Mouse (Mus musculus): Measurements from ENCODE around the gene Hist2h2be. TPM values are rescaled to one million over a fixed set of nuclear protein-coding genes. Genes with fewer than 3 reads are reported as not detected.
"Not testable (repeated sequence)": the region's sequence is repeated elsewhere in the genome, so short reads cannot be mapped to it uniquely, and the experiment has no call there.

Hist2h2be gene
- polyA plus RNA-seq, 1 experiment from 2014 or later, result 11.1 TPM

- peak overlapping the region; percentile 38 for H3K4me3 ChIP-seq (ENCODE audit: low read length)
- H3K9ac ChIP-seq (replicated peaks; ENCODE audit: low read length), result 0 out of 2 replicates have a peak overlapping the region, but pooled peaks have one; percentile 55
- H3K36me3 ChIP-seq (ENCODE audit: insufficient read depth, low read length); H3K9me3 ChIP-seq (ENCODE audit: low read length); ATAC-seq (ENCODE audit: low FRiP score, low TSS enrichment); H3K27me3 ChIP-seq (ENCODE audit: insufficient read depth, low read length): not testable (repeated sequence)
- WGBS, result 0% methylated on average over 9 of the region's 21 CpGs
- peak overlapping the region; percentile 23; the same call in 1 of the 2 replicates for H3K4me2 ChIP-seq (replicated peaks; ENCODE audit: low read depth, low read length)
- H3K27ac ChIP-seq (ENCODE audit: low read length), result 0 out of 2 replicates have a peak overlapping the region, but pooled peaks have one; percentile 58
- peaks cover 37% of the 10 kb centered on the region for H3K4me1 ChIP-seq (ENCODE audit: insufficient read depth, low read length)
Measured at GRCm38 (mm10) chr3:96246018-96246417, 25.1 kb downstream of the Hist2h2be start.

- Histone ChIP-seq H3K9ac (replicated peaks; ENCODE audit: low read length) (peak within 1 kb of the TSS; percentile 72), H3K4me2 (replicated peaks; ENCODE audit: low read depth, low read length) (peak within 1 kb of the TSS; percentile 55), H3K27ac (ENCODE audit: low read length) (peak within 1 kb of the TSS; percentile 75), H3K4me1 (ENCODE audit: insufficient read depth, low read length) (peaks cover 37% of the 10 kb centered on the region), H3K4me3 (ENCODE audit: low read length) (peak within 1 kb of the TSS; percentile 49)
- 0% methylated on average over 1 of the region's 47 CpGs for WGBS
- peak; percentile 96 for ATAC-seq (ENCODE audit: low FRiP score, low TSS enrichment)
- H3K36me3 ChIP-seq (ENCODE audit: insufficient read depth, low read length); H3K27me3 ChIP-seq (ENCODE audit: insufficient read depth, low read length); H3K9me3 ChIP-seq (ENCODE audit: low read length): not testable (repeated sequence)
Measured at GRCm38 (mm10) chr3:96246427-96246856, 25.5 kb downstream of the Hist2h2be start, which contains the start of gene Hist2h3c1. Hist2h3c1 (plus strand) TSS chr3:96246685.

- H3K4me2 ChIP-seq (replicated peaks; ENCODE audit: low read depth, low read length), result peak overlapping the region; percentile 55
- H3K4me1 ChIP-seq (ENCODE audit: insufficient read depth, low read length), result peaks cover 37% of the 10 kb centered on the region
- peak overlapping the region; percentile 49 for H3K4me3 ChIP-seq (ENCODE audit: low read length)
- H3K9me3 ChIP-seq (ENCODE audit: low read length), result no peaks in the 10 kb centered on the region
- H3K9ac ChIP-seq (replicated peaks; ENCODE audit: low read length), result peak overlapping the region; percentile 72
- peak overlapping the region; percentile 75 for H3K27ac ChIP-seq (ENCODE audit: low read length)
- WGBS, result 5% methylated on average over 11 of the region's 11 CpGs
- H3K36me3 ChIP-seq (ENCODE audit: insufficient read depth, low read length), result no peaks in the 10 kb centered on the region
- ATAC-seq (ENCODE audit: low FRiP score, low TSS enrichment), result no peak
- H3K27me3 ChIP-seq (ENCODE audit: insufficient read depth, low read length), result no peaks in the 10 kb centered on the region
Measured at GRCm38 (mm10) chr3:96247356-96248140, 26.6 kb downstream of the Hist2h2be start.

GRCm38 (mm10) chr3:96248141-96249033 lies 27.5 kb downstream of the Hist2h2be start:
- H3K9me3 ChIP-seq (ENCODE audit: low read length), result no peaks in the 10 kb centered on the region
- peaks cover 37% of the 10 kb centered on the region for H3K4me1 ChIP-seq (ENCODE audit: insufficient read depth, low read length)
- H3K27me3 ChIP-seq (ENCODE audit: insufficient read depth, low read length), result no peaks in the 10 kb centered on the region
- H3K36me3 ChIP-seq (ENCODE audit: insufficient read depth, low read length), result no peaks in the 10 kb centered on the region
- peak overlapping the region; percentile 66 for H3K27ac ChIP-seq (ENCODE audit: low read length)
- H3K4me2 ChIP-seq (replicated peaks; ENCODE audit: low read depth, low read length), result peak overlapping the region; percentile 55
- peak overlapping the region; percentile 52 for H3K9ac ChIP-seq (replicated peaks; ENCODE audit: low read length)
- ATAC-seq (ENCODE audit: low FRiP score, low TSS enrichment), result no peak
- 38% methylated on average over 6 of the region's 6 CpGs for WGBS
- peak overlapping the region; percentile 49 for H3K4me3 ChIP-seq (ENCODE audit: low read length)

- H3K9ac ChIP-seq (replicated peaks; ENCODE audit: low read length), result peak overlapping the region; percentile 52
- no peak for ATAC-seq (ENCODE audit: low FRiP score, low TSS enrichment)
- peak overlapping the region; percentile 49 for H3K4me3 ChIP-seq (ENCODE audit: low read length)
- peak overlapping the region; percentile 66 for H3K27ac ChIP-seq (ENCODE audit: low read length)
- H3K4me2 ChIP-seq (replicated peaks; ENCODE audit: low read depth, low read length), result peak overlapping the region; percentile 55
- H3K36me3 ChIP-seq (ENCODE audit: insufficient read depth, low read length), result no peaks in the 10 kb centered on the region
- H3K4me1 ChIP-seq (ENCODE audit: insufficient read depth, low read length), result peaks cover 31% of the 10 kb centered on the region
- H3K9me3 ChIP-seq (ENCODE audit: low read length), result no peaks in the 10 kb centered on the region
- no peaks in the 10 kb centered on the region for H3K27me3 ChIP-seq (ENCODE audit: insufficient read depth, low read length)
- WGBS, result 52% methylated on average over 4 of the region's 4 CpGs
Measured at GRCm38 (mm10) chr3:96249034-96249345, 28.1 kb downstream of the Hist2h2be start.

- WGBS, result 46% methylated on average over 3 of the region's 3 CpGs
- H3K36me3 ChIP-seq (ENCODE audit: insufficient read depth, low read length), result no peaks in the 10 kb centered on the region
- H3K27me3 ChIP-seq (ENCODE audit: insufficient read depth, low read length), result no peaks in the 10 kb centered on the region
- H3K4me2 ChIP-seq (replicated peaks; ENCODE audit: low read depth, low read length), result no peak overlapping the region
- H3K9ac ChIP-seq (replicated peaks; ENCODE audit: low read length), result no peak overlapping the region
- H3K9me3 ChIP-seq (ENCODE audit: low read length), result no peaks in the 10 kb centered on the region
- H3K4me3 ChIP-seq (ENCODE audit: low read length), result no peak overlapping the region
- ATAC-seq (ENCODE audit: low FRiP score, low TSS enrichment), result no peak
- peaks cover 28% of the 10 kb centered on the region for H3K4me1 ChIP-seq (ENCODE audit: insufficient read depth, low read length)
- no peak overlapping the region for H3K27ac ChIP-seq (ENCODE audit: low read length)
Measured at GRCm38 (mm10) chr3:96250890-96251289, 30.0 kb downstream of the Hist2h2be start.

- no peaks in the 10 kb centered on the region for H3K36me3 ChIP-seq (ENCODE audit: insufficient read depth, low read length)
- no peaks in the 10 kb centered on the region for H3K9me3 ChIP-seq (ENCODE audit: low read length)
- no peak overlapping the region for H3K4me3 ChIP-seq (ENCODE audit: low read length)
- H3K27ac ChIP-seq (ENCODE audit: low read length), result no peak overlapping the region
- peaks cover 32% of the 10 kb centered on the region for H3K4me1 ChIP-seq (ENCODE audit: insufficient read depth, low read length)
- no peak overlapping the region for H3K4me2 ChIP-seq (replicated peaks; ENCODE audit: low read depth, low read length)
- 83% methylated on average over 3 of the region's 3 CpGs for WGBS
- no peak for ATAC-seq (ENCODE audit: low FRiP score, low TSS enrichment)
- no peaks in the 10 kb centered on the region for H3K27me3 ChIP-seq (ENCODE audit: insufficient read depth, low read length)
- no peak overlapping the region for H3K9ac ChIP-seq (replicated peaks; ENCODE audit: low read length)
Measured at GRCm38 (mm10) chr3:96251787-96252186, 30.9 kb downstream of the Hist2h2be start.

- H3K4me2 ChIP-seq (replicated peaks; ENCODE audit: low read depth, low read length), result no peak overlapping the region
- H3K27me3 ChIP-seq (ENCODE audit: insufficient read depth, low read length), result no peaks in the 10 kb centered on the region
- no peaks in the 10 kb centered on the region for H3K9me3 ChIP-seq (ENCODE audit: low read length)
- no peak overlapping the region; the same call in 1 of the 2 replicates for H3K9ac ChIP-seq (replicated peaks; ENCODE audit: low read length)
- ATAC-seq (ENCODE audit: low FRiP score, low TSS enrichment), result no peak
- no peaks in the 10 kb centered on the region for H3K36me3 ChIP-seq (ENCODE audit: insufficient read depth, low read length)
- no peak overlapping the region for H3K27ac ChIP-seq (ENCODE audit: low read length)
- H3K4me1 ChIP-seq (ENCODE audit: insufficient read depth, low read length), result peaks cover 11% of the 10 kb centered on the region; the same call in 1 of the 2 replicates
- no peak overlapping the region for H3K4me3 ChIP-seq (ENCODE audit: low read length)
- 52% methylated on average over 10 of the region's 10 CpGs for WGBS
Measured at GRCm38 (mm10) chr3:96254683-96255355, 33.9 kb downstream of the Hist2h2be start.

GRCm38 (mm10) chr3:96255926-96256593 lies 35.1 kb downstream of the Hist2h2be start:
- Histone ChIP-seq H3K27ac (ENCODE audit: low read length) (no peak overlapping the region), H3K36me3 (ENCODE audit: insufficient read depth, low read length) (no peaks in the 10 kb centered on the region), H3K9me3 (ENCODE audit: low read length) (no peaks in the 10 kb centered on the region), H3K9ac (replicated peaks; ENCODE audit: low read length) (no peak overlapping the region), H3K4me2 (replicated peaks; ENCODE audit: low read depth, low read length) (0 out of 2 replicates have a peak overlapping the region, but pooled peaks have one; percentile 5), H3K4me3 (ENCODE audit: low read length) (no peak overlapping the region), H3K27me3 (ENCODE audit: insufficient read depth, low read length) (no peaks in the 10 kb centered on the region), H3K4me1 (ENCODE audit: insufficient read depth, low read length) (peaks cover 8% of the 10 kb centered on the region; the same call in 1 of the 2 replicates)
- ATAC-seq (ENCODE audit: low FRiP score, low TSS enrichment), result no peak
- WGBS, result 66% methylated on average over 5 of the region's 5 CpGs
